24 mouse cellular contexts compared by ENCODE assay signal in the genomic region with DNA sequence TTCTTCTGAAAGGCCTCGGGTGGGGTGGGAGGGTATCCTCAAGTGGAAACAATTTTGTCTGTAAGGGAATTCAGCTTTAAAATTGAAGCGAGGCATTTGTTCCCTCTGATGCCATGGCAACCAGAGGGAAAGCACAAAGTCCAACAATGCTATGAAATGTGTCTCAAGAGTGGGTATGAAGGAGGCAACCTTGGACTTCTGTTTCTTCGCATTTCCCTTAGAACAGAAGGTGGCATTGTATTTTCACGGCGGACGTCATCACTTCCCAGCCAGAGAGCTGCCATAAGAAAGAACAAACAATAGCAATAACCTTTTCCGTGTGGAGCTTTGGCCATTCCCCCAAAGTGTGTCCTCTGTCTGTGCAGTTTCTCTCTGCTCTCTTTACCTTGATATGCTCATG. TPM values are rescaled to one million over a fixed set of nuclear protein-coding genes. Genes with fewer than 3 reads are reported as not detected.
DNase-seq lines count a peak whose midpoint lies in the region; ATAC-seq and TF ChIP-seq lines count a peak whose summit lies in the region.
"Had no signal": no experiment of that assay in that cellular context is flagged by ENCODE, and none has a peak within 500 bp of the region (broad histone marks: within the 10 kb centered on the region; RNA-seq: fewer than 3 reads in every experiment).

No protein-coding gene starts in this region.

- intact Hi-C loops in heart, adult 2 months (cut with DNase I) = loop anchor here (5.0 kb wide), 3 partner anchors 45 to 100 kb away; no protein-coding TSS in a partner anchor

- no peak for DNase-seq in heart, adult 2 months
- no peak for DNase-seq in heart, adult 11 months
- peak; percentile 19 for DNase-seq in midbrain, embryonic 14.5 days
- no peak for DNase-seq in midbrain, embryonic 10.5 days (ENCODE audit: low spot score)
- no peak for DNase-seq in intestine, embryonic 14.5 days (ENCODE audit: low spot score)
- peak; percentile 16 for DNase-seq in stomach, postnatal 0 days (ENCODE audit: low spot score)
- no peak for DNase-seq in spleen, adult 18-20 months
- no peak for DNase-seq in ovary, postnatal 10 days (ENCODE audit: low spot score)
- DNase-seq: adrenal gland, adult 8-10 months; cerebellum, adult 2 months; cerebellum, postnatal 10 days; gastrocnemius, postnatal 36 days; heart, adult 18-20 months; heart, postnatal 14 days had no signal

- no peaks in the 10 kb centered on the region for H3K79me2 ChIP-seq in heart, adult 2 months (replicated peaks; ENCODE audit: control insufficient read depth, insufficient read depth, low read length)

- H3K9me3 ChIP-seq in midbrain, embryonic 14.5 days (ENCODE audit: control insufficient read depth, low read length) = 0 out of 2 replicates have a peak, but pooled peaks cover 4% of the 10 kb centered on the region
- H3K9me3 ChIP-seq in midbrain, embryonic 10.5 days (replicated peaks) = no peaks in the 10 kb centered on the region
- no peaks in the 10 kb centered on the region for H3K9me3 ChIP-seq in intestine, embryonic 14.5 days (ENCODE audit: control insufficient read depth, low read length)
- no peaks in the 10 kb centered on the region for H3K9me3 ChIP-seq in stomach, postnatal 0 days (ENCODE audit: control insufficient read depth, low read length)
- H3K9me3 ChIP-seq: embryonic facial prominence, embryonic 12.5 days; forebrain, embryonic 12.5 days; heart, embryonic 15.5 days had no signal

- H3K4me3 ChIP-seq in heart, adult 2 months = no peak overlapping the region
- no peak overlapping the region for H3K4me3 ChIP-seq in midbrain, embryonic 14.5 days (replicated peaks; ENCODE audit: low read depth, low read length)
- H3K4me3 ChIP-seq in midbrain, embryonic 10.5 days = no peak overlapping the region
- H3K4me3 ChIP-seq in intestine, embryonic 14.5 days (ENCODE audit: low read depth, low read length) = no peak overlapping the region
- H3K4me3 ChIP-seq in stomach, postnatal 0 days (ENCODE audit: low read depth, low read length) = no peak overlapping the region
- H3K4me3 ChIP-seq: embryonic facial prominence, embryonic 12.5 days; forebrain, embryonic 12.5 days; heart, embryonic 15.5 days; hindbrain, embryonic 13.5 days had no signal

- 57% methylated on average over 7 of the region's 7 CpGs for WGBS in heart, adult 2 months
- 60% methylated on average over 7 of the region's 7 CpGs for WGBS in midbrain, embryonic 14.5 days
- WGBS in midbrain, embryonic 10.5 days = 77% methylated on average over 7 of the region's 7 CpGs
- 59% methylated on average over 7 of the region's 7 CpGs for WGBS in intestine, embryonic 14.5 days
- 52% methylated on average over 7 of the region's 7 CpGs for WGBS in stomach, postnatal 0 days

- no peak overlapping the region for H3K4me2 ChIP-seq in midbrain, embryonic 14.5 days (ENCODE audit: low read length)
- H3K4me2 ChIP-seq in intestine, embryonic 14.5 days (ENCODE audit: low read length) = no peak overlapping the region
- no peak overlapping the region for H3K4me2 ChIP-seq in stomach, postnatal 0 days (replicated peaks; ENCODE audit: low read depth)
- H3K4me2 ChIP-seq: embryonic facial prominence, embryonic 12.5 days; forebrain, embryonic 12.5 days; heart, embryonic 11.5 days; heart, embryonic 15.5 days; hindbrain, embryonic 13.5 days had no signal

- no peaks in the 10 kb centered on the region for H3K27me3 ChIP-seq in heart, adult 2 months (ENCODE audit: control insufficient read depth, insufficient read depth, low read length)
- no peaks in the 10 kb centered on the region for H3K27me3 ChIP-seq in midbrain, embryonic 14.5 days (ENCODE audit: control insufficient read depth, insufficient read depth, low read length)
- H3K27me3 ChIP-seq in midbrain, embryonic 10.5 days (ENCODE audit: low read depth, poor library complexity, severe bottlenecking) = no peaks in the 10 kb centered on the region
- H3K27me3 ChIP-seq in intestine, embryonic 14.5 days (replicated peaks; ENCODE audit: control insufficient read depth, insufficient read depth, low read length) = no peaks in the 10 kb centered on the region
- H3K27me3 ChIP-seq in stomach, postnatal 0 days (ENCODE audit: control insufficient read depth, insufficient read depth, low read length) = no peaks in the 10 kb centered on the region
- H3K27me3 ChIP-seq: embryonic facial prominence, embryonic 12.5 days; forebrain, embryonic 12.5 days; heart, embryonic 15.5 days; hindbrain, embryonic 13.5 days had no signal

- peak overlapping the region; percentile 20; the same call in 1 of the 2 replicates for H3K27ac ChIP-seq in heart, adult 2 months
- H3K27ac ChIP-seq in midbrain, embryonic 14.5 days (replicated peaks; ENCODE audit: low read depth, low read length) = no peak overlapping the region
- H3K27ac ChIP-seq in midbrain, embryonic 10.5 days (replicated peaks) = no peak overlapping the region
- H3K27ac ChIP-seq in intestine, embryonic 14.5 days (ENCODE audit: low read depth) = no peak overlapping the region
- H3K27ac ChIP-seq in stomach, postnatal 0 days (replicated peaks) = no peak overlapping the region
- H3K27ac ChIP-seq: embryonic facial prominence, embryonic 12.5 days; forebrain, embryonic 12.5 days; heart, embryonic 15.5 days; hindbrain, embryonic 13.5 days had no signal

- TF ChIP-seq EP300 in heart, adult 2 months (IDR thresholded peaks at IDR 0.05; ENCODE audit: insufficient read depth, low read depth, low read length) = no peak
- TF ChIP-seq EP300 in stomach, postnatal 0 days (optimal IDR thresholded peaks at IDR 0.05) = no peak

- no peak for TF ChIP-seq CTCF in heart, adult 2 months (IDR thresholded peaks at IDR 0.05)
- TF ChIP-seq CTCF in stomach, postnatal 0 days (IDR thresholded peaks at IDR 0.05; ENCODE audit: low read depth) = no peak

- H3K36me3 ChIP-seq in heart, adult 2 months (ENCODE audit: control insufficient read depth, insufficient read depth, low read length) = peaks cover 2% of the 10 kb centered on the region; the same call in 1 of the 2 replicates
- H3K36me3 ChIP-seq in midbrain, embryonic 14.5 days (ENCODE audit: control insufficient read depth, insufficient read depth, low read length) = no peaks in the 10 kb centered on the region
- no peaks in the 10 kb centered on the region for H3K36me3 ChIP-seq in midbrain, embryonic 10.5 days
- no peaks in the 10 kb centered on the region for H3K36me3 ChIP-seq in intestine, embryonic 14.5 days (ENCODE audit: control insufficient read depth, insufficient read depth, low read length)
- no peaks in the 10 kb centered on the region for H3K36me3 ChIP-seq in stomach, postnatal 0 days (ENCODE audit: control insufficient read depth, insufficient read depth, low read length)
- H3K36me3 ChIP-seq: embryonic facial prominence, embryonic 12.5 days; forebrain, embryonic 12.5 days; heart, embryonic 15.5 days; hindbrain, embryonic 13.5 days had no signal

- peaks cover 3% of the 10 kb centered on the region for H3K4me1 ChIP-seq in heart, adult 2 months (ENCODE audit: control insufficient read depth, insufficient read depth, low read length)
- no peaks in the 10 kb centered on the region for H3K4me1 ChIP-seq in midbrain, embryonic 14.5 days (ENCODE audit: control insufficient read depth, insufficient read depth, low read length)
- peaks cover 5% of the 10 kb centered on the region; the same call in 1 of the 2 replicates for H3K4me1 ChIP-seq in midbrain, embryonic 10.5 days
- H3K4me1 ChIP-seq in intestine, embryonic 14.5 days (replicated peaks; ENCODE audit: control insufficient read depth, insufficient read depth, low read length) = no peaks in the 10 kb centered on the region
- no peaks in the 10 kb centered on the region for H3K4me1 ChIP-seq in stomach, postnatal 0 days (replicated peaks; ENCODE audit: control insufficient read depth, insufficient read depth)
- H3K4me1 ChIP-seq: embryonic facial prominence, embryonic 12.5 days; heart, embryonic 15.5 days; hindbrain, embryonic 13.5 days had no signal

- no peak overlapping the region for H3K9ac ChIP-seq in heart, adult 2 months (ENCODE audit: low read depth, low read length)
- no peak overlapping the region for H3K9ac ChIP-seq in midbrain, embryonic 14.5 days (replicated peaks; ENCODE audit: low read length)
- no peak overlapping the region for H3K9ac ChIP-seq in intestine, embryonic 14.5 days (ENCODE audit: low read length)
- H3K9ac ChIP-seq in stomach, postnatal 0 days (ENCODE audit: low read length) = no peak overlapping the region
- H3K9ac ChIP-seq: embryonic facial prominence, embryonic 12.5 days; forebrain, embryonic 12.5 days; heart, embryonic 15.5 days; hindbrain, embryonic 13.5 days had no signal

- TF ChIP-seq POLR2A in heart, adult 2 months (IDR thresholded peaks at IDR 0.05; ENCODE audit: insufficient read depth, low read depth, low read length) = no peak

- no peak for ATAC-seq in midbrain, embryonic 14.5 days (ENCODE audit: low FRiP score, low TSS enrichment)
- 0 out of 2 replicates have a peak, but pooled peaks have one; percentile 47 for ATAC-seq in intestine, embryonic 14.5 days (replicated peaks; ENCODE audit: low FRiP score, low TSS enrichment, low read depth)
- ATAC-seq in stomach, postnatal 0 days (ENCODE audit: low FRiP score, low TSS enrichment) = no peak
- ATAC-seq: forebrain, embryonic 16.5 days had no signal

RNA-seq across cellular contexts. Expression of a gene that starts 53.1 kb away (rescaled TPM):
- 10 to 100 TPM; 55.2 to 55.6 TPM for total RNA-seq in heart, adult 2 months (2021)
- polyA plus RNA-seq in heart, adult 2 months (2012; rRNA removed) = 13.7 and 21.2 TPM in 2 replicates
- 7.3 and 11.5 TPM in 2 replicates for polyA plus RNA-seq in midbrain, embryonic 14.5 days (2014; fragmentation: Nextera tagmentation; extraction: Ambion mirVana)
- 1.2 and 3.0 TPM in 2 replicates for polyA plus RNA-seq in midbrain, embryonic 10.5 days (2016; fragmentation: Nextera tagmentation; extraction: Ambion mirVana)
- 3.1 and 3.2 TPM in 2 replicates for polyA plus RNA-seq in intestine, embryonic 14.5 days (2014; fragmentation: Nextera tagmentation; extraction: Ambion mirVana)
- polyA plus RNA-seq in stomach, postnatal 0 days (2015; fragmentation: Nextera tagmentation; extraction: Ambion mirVana) = 6.4 and 7.6 TPM in 2 replicates
- total RNA-seq: hematopoietic stem cell, adult 5-6 weeks had no signal

RNA-seq across cellular contexts. Expression of a gene that starts 53.8 kb away (rescaled TPM):
- total RNA-seq in heart, adult 2 months (2021) = not detected
- polyA plus RNA-seq in heart, adult 2 months (2012; rRNA removed) = 0.16 TPM in 1 of 2 replicates, not detected in the other
- not detected in 2 replicates for polyA plus RNA-seq in midbrain, embryonic 14.5 days (2014; fragmentation: Nextera tagmentation; extraction: Ambion mirVana)
- not detected in 2 replicates for polyA plus RNA-seq in midbrain, embryonic 10.5 days (2016; fragmentation: Nextera tagmentation; extraction: Ambion mirVana)
- polyA plus RNA-seq in intestine, embryonic 14.5 days (2014; fragmentation: Nextera tagmentation; extraction: Ambion mirVana) = not detected in 2 replicates
- polyA plus RNA-seq in stomach, postnatal 0 days (2015; fragmentation: Nextera tagmentation; extraction: Ambion mirVana) = 0.07 TPM in 1 of 2 replicates, not detected in the other
- total RNA-seq: adrenal gland, adult 8-10 months; adrenal gland, postnatal 4 days; ES-E14; gastrocnemius, adult 18-20 months; heart, postnatal 14 days; hematopoietic stem cell, adult 5-6 weeks had no signal
- polyA plus RNA-seq: cerebellum, adult 2 months; embryonic facial prominence, embryonic 12.5 days; forebrain, embryonic 12.5 days; forebrain, embryonic 16.5 days; heart, embryonic 11.5 days; heart, embryonic 15.5 days; hindbrain, embryonic 13.5 days had no signal

Comparison
In these comparisons a context has a peak if more than half of its experiments do, and no peak if none do; other contexts are left out.
1. DNase-seq: peak in midbrain, embryonic 14.5 days (single experiment) and stomach, postnatal 0 days (single experiment); none in heart, adult 2 months (0 of 2), heart, adult 11 months (single experiment), midbrain, embryonic 10.5 days (single experiment), intestine, embryonic 14.5 days (single experiment), spleen, adult 18-20 months (0 of 2) and ovary, postnatal 10 days (single experiment).